Mouse (Mus musculus): Measurements from ENCODE around the gene Agxt. TPM values are rescaled to one million over a fixed set of nuclear protein-coding genes. Genes with fewer than 3 reads are reported as not detected.

The Agxt gene
- not detected in 2 replicates for polyA plus RNA-seq (2012; rRNA removed)

GRCm38 (mm10) chr1:93135036-93135526 lies at the start of gene Agxt:
Gene Agxt, plus strand, starts transcription at chr1:93135240.
- Histone ChIP-seq H3K4me3 (ENCODE audit: insufficient read depth, low read length) (no peak within 1 kb of the TSS), H3K27ac (ENCODE audit: insufficient read depth, low read length) (no peak within 1 kb of the TSS), H3K4me1 (ENCODE audit: control insufficient read depth, insufficient read depth, low read length) (no peaks in the 10 kb centered on the region)
- no peak for TF ChIP-seq CTCF (IDR thresholded peaks at IDR 0.05; ENCODE audit: extremely low read depth, insufficient read depth, low read length)
- no peak for TF ChIP-seq POLR2A (IDR thresholded peaks at IDR 0.05; ENCODE audit: extremely low read depth, insufficient read depth, low read length)

GRCm38 (mm10) chr1:93092582-93092981 lies 42.5 kb upstream of the Agxt start:
- H3K4me1 ChIP-seq (ENCODE audit: control insufficient read depth, insufficient read depth, low read length) = peaks cover 6% of the 10 kb centered on the region; the same call in 1 of the 2 replicates
- H3K27ac ChIP-seq (ENCODE audit: insufficient read depth, low read length) = no peak overlapping the region
- TF ChIP-seq POLR2A (IDR thresholded peaks at IDR 0.05; ENCODE audit: extremely low read depth, insufficient read depth, low read length) = no peak
- no peak for TF ChIP-seq CTCF (IDR thresholded peaks at IDR 0.05; ENCODE audit: extremely low read depth, insufficient read depth, low read length)
- no peak overlapping the region for H3K4me3 ChIP-seq (ENCODE audit: insufficient read depth, low read length)

- Histone ChIP-seq H3K27ac (ENCODE audit: insufficient read depth, low read length) (no peak overlapping the region), H3K4me1 (ENCODE audit: control insufficient read depth, insufficient read depth, low read length) (peaks cover 10% of the 10 kb centered on the region; the same call in 1 of the 2 replicates), H3K4me3 (ENCODE audit: insufficient read depth, low read length) (peak overlapping the region; percentile 96)
- TF ChIP-seq CTCF (IDR thresholded peaks at IDR 0.05; ENCODE audit: extremely low read depth, insufficient read depth, low read length) = no peak
- no peak for TF ChIP-seq POLR2A (IDR thresholded peaks at IDR 0.05; ENCODE audit: extremely low read depth, insufficient read depth, low read length)
Observed at GRCm38 (mm10) chr1:93098956-93099355, 36.1 kb upstream of the Agxt start.

DNA sequence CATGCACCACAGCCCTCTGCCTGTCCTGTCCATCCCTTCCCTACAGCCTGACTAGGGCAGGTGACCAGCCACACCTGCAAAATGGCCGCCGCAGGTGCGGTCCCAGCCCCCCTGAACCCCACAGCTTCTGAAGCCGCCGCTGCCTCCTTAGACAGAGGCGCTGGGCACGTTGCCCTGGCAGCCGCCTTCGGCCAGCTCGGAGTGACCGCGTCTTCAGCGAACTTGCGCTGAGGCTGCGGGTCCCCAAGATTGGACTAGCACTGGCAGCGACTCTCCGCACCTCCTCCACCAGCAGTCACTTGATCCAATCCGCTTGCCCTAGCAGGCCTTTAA lies 34.8 kb upstream of the Agxt start:
- H3K27ac ChIP-seq (ENCODE audit: insufficient read depth, low read length) = peak overlapping the region; percentile 89
- H3K4me3 ChIP-seq (ENCODE audit: insufficient read depth, low read length) = peak overlapping the region; percentile 96
- TF ChIP-seq POLR2A (IDR thresholded peaks at IDR 0.05; ENCODE audit: extremely low read depth, insufficient read depth, low read length) = no peak
- TF ChIP-seq CTCF (IDR thresholded peaks at IDR 0.05; ENCODE audit: extremely low read depth, insufficient read depth, low read length) = no peak
- peaks cover 8% of the 10 kb centered on the region; the same call in 1 of the 2 replicates for H3K4me1 ChIP-seq (ENCODE audit: control insufficient read depth, insufficient read depth, low read length)

- H3K4me1 ChIP-seq (ENCODE audit: control insufficient read depth, insufficient read depth, low read length) = peaks cover 8% of the 10 kb centered on the region; the same call in 1 of the 2 replicates
- H3K4me3 ChIP-seq (ENCODE audit: insufficient read depth, low read length) = peak overlapping the region; percentile 96
- peak overlapping the region; percentile 89 for H3K27ac ChIP-seq (ENCODE audit: insufficient read depth, low read length)
- peak; percentile 29; the same call in 1 of the 2 replicates for TF ChIP-seq POLR2A (IDR thresholded peaks at IDR 0.05; ENCODE audit: extremely low read depth, insufficient read depth, low read length)
- no peak for TF ChIP-seq CTCF (IDR thresholded peaks at IDR 0.05; ENCODE audit: extremely low read depth, insufficient read depth, low read length)
Observed at GRCm38 (mm10) chr1:93100576-93101491, 34.2 kb upstream of the Agxt start.

DNA sequence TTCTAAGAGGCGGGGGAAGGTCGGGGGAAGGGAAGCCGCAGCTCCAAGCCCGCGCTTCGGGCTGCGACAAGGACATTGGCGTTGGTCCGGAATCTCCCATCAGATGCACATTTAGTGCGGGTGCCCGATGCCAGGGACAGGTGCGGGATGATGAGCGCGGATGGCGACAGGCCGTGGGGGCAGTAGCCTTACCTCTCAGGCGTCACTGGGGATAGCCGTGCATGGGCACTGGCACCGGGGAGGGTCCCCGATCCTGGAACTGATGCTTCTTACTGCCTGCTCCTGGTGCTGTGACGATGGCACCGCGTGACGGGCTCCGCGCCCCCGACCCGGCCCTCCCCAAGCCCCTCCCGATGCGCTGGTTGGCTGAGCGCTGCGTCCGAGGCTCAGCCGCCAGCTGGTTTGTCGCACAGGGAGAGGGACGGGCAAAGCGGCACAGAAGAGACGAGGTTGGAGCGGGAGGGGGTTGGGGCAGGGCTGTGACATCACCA lies 33.4 kb upstream of the Agxt start, which contains the start of gene Kif1a:
Kif1a (minus strand) TSS at position 381 of the 491 bp plus-strand sequence.
- TF ChIP-seq CTCF (IDR thresholded peaks at IDR 0.05; ENCODE audit: extremely low read depth, insufficient read depth, low read length) (no peak), POLR2A (IDR thresholded peaks at IDR 0.05; ENCODE audit: extremely low read depth, insufficient read depth, low read length) (peak; percentile 96)
- H3K27ac ChIP-seq (ENCODE audit: insufficient read depth, low read length) = peak within 1 kb of the TSS; percentile 82
- peak within 1 kb of the TSS; percentile 96 for H3K4me3 ChIP-seq (ENCODE audit: insufficient read depth, low read length)
- peaks cover 6% of the 10 kb centered on the region; the same call in 1 of the 2 replicates for H3K4me1 ChIP-seq (ENCODE audit: control insufficient read depth, insufficient read depth, low read length)

DNA sequence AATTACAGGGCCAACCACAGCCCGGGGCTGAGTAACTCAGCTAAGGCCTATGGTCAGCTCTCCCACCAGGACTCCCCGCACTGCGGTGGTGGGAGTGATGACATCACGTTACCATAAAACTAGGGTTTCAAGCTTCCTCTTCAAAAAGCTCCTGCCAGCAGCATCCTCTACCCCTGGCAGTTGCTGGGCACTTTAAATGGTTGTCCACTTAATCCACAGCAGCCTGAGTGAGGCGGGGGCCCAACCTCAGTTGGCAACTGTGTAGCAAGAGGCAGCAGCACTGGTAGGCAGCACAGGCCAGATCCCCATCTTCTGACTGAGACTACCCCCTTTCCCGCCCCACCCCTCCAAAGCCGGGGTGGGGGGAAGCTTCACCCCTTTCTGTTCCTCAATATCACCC lies 32.3 kb upstream of the Agxt start:
- peaks cover 6% of the 10 kb centered on the region; the same call in 1 of the 2 replicates for H3K4me1 ChIP-seq (ENCODE audit: control insufficient read depth, insufficient read depth, low read length)
- TF ChIP-seq POLR2A (IDR thresholded peaks at IDR 0.05; ENCODE audit: extremely low read depth, insufficient read depth, low read length) (no peak), CTCF (IDR thresholded peaks at IDR 0.05; ENCODE audit: extremely low read depth, insufficient read depth, low read length) (no peak)
- 0 out of 2 replicates have a peak overlapping the region, but pooled peaks have one; percentile 55 for H3K27ac ChIP-seq (ENCODE audit: insufficient read depth, low read length)
- no peak overlapping the region for H3K4me3 ChIP-seq (ENCODE audit: insufficient read depth, low read length)

GRCm38 (mm10) chr1:93114713-93115463 lies 20.2 kb upstream of the Agxt start:
- Histone ChIP-seq H3K27ac (ENCODE audit: insufficient read depth, low read length) (no peak overlapping the region), H3K4me1 (ENCODE audit: control insufficient read depth, insufficient read depth, low read length) (no peaks in the 10 kb centered on the region), H3K4me3 (ENCODE audit: insufficient read depth, low read length) (peak overlapping the region; percentile 30)
- no peak for TF ChIP-seq CTCF (IDR thresholded peaks at IDR 0.05; ENCODE audit: extremely low read depth, insufficient read depth, low read length)
- TF ChIP-seq POLR2A (IDR thresholded peaks at IDR 0.05; ENCODE audit: extremely low read depth, insufficient read depth, low read length) = peak; percentile 41; the same call in 1 of the 2 replicates

- TF ChIP-seq POLR2A (IDR thresholded peaks at IDR 0.05; ENCODE audit: extremely low read depth, insufficient read depth, low read length) (no peak), CTCF (IDR thresholded peaks at IDR 0.05; ENCODE audit: extremely low read depth, insufficient read depth, low read length) (no peak)
- Histone ChIP-seq H3K4me1 (ENCODE audit: control insufficient read depth, insufficient read depth, low read length) (no peaks in the 10 kb centered on the region), H3K4me3 (ENCODE audit: insufficient read depth, low read length) (peak overlapping the region; percentile 30), H3K27ac (ENCODE audit: insufficient read depth, low read length) (no peak overlapping the region)
Observed at GRCm38 (mm10) chr1:93115471-93115870, 19.6 kb upstream of the Agxt start.
